Mouse (Mus musculus): Measurements from ENCODE around the gene Rab44. TPM values are rescaled to one million over a fixed set of nuclear protein-coding genes. Genes with fewer than 3 reads are reported as not detected.

The Rab44 gene
- polyA plus RNA-seq, 1 experiment = 4.9 TPM

GRCm38 (mm10) chr17:29145101-29145500 lies 31.2 kb downstream of the Rab44 start:
- 32% methylated on average over 12 of the region's 12 CpGs for WGBS
- DNase-seq (ENCODE audit: low read depth in 1 of 2, low spot score in 2 of 2) = peak in 1 of 2 experiments; percentile 39

GRCm38 (mm10) chr17:29147273-29147672 lies 33.3 kb downstream of the Rab44 start:
- H3K36me3 ChIP-seq (ENCODE audit: control insufficient read depth, insufficient read depth, low read length) = no peaks in the 10 kb centered on the region
- 51% methylated on average over 14 of the region's 14 CpGs for WGBS
- no peak overlapping the region for H3K27ac ChIP-seq (ENCODE audit: insufficient read depth, low read length)
- no peak overlapping the region for H3K4me3 ChIP-seq (ENCODE audit: extremely low read depth, insufficient read depth, insufficient read length)
- H3K4me1 ChIP-seq (ENCODE audit: control insufficient read depth, insufficient read depth, insufficient read length) = peaks cover 23% of the 10 kb centered on the region; the same call in 1 of the 2 replicates
- H3K27me3 ChIP-seq (ENCODE audit: control insufficient read depth, insufficient read depth, low read length) = no peaks in the 10 kb centered on the region
- DNase-seq (ENCODE audit: low read depth in 1 of 2, low spot score in 2 of 2) = no peak
- TF ChIP-seq POLR2A (IDR thresholded peaks at IDR 0.05; ENCODE audit: low read depth, low read length) (no peak), CTCF (IDR thresholded peaks at IDR 0.05; ENCODE audit: extremely low read depth, insufficient read depth, insufficient read length, insufficient replicate concordance) (no peak)

More at GRCm38 (mm10) chr17:29145101-29145500, 31.2 kb downstream of the Rab44 start:
- H3K36me3 ChIP-seq (ENCODE audit: control insufficient read depth, insufficient read depth, low read length) = no peaks in the 10 kb centered on the region
- no peak overlapping the region for H3K4me3 ChIP-seq (ENCODE audit: extremely low read depth, insufficient read depth, insufficient read length)
- H3K4me1 ChIP-seq (ENCODE audit: control insufficient read depth, insufficient read depth, insufficient read length) = peaks cover 23% of the 10 kb centered on the region; the same call in 1 of the 2 replicates
- H3K27ac ChIP-seq (ENCODE audit: insufficient read depth, low read length) = no peak overlapping the region
- TF ChIP-seq POLR2A (IDR thresholded peaks at IDR 0.05; ENCODE audit: low read depth, low read length) (no peak), CTCF (IDR thresholded peaks at IDR 0.05; ENCODE audit: extremely low read depth, insufficient read depth, insufficient read length, insufficient replicate concordance) (no peak)
- H3K27me3 ChIP-seq (ENCODE audit: control insufficient read depth, insufficient read depth, low read length) = no peaks in the 10 kb centered on the region

GRCm38 (mm10) chr17:29147773-29148172 lies 33.8 kb downstream of the Rab44 start:
- TF ChIP-seq CTCF (IDR thresholded peaks at IDR 0.05; ENCODE audit: extremely low read depth, insufficient read depth, insufficient read length, insufficient replicate concordance) (no peak), POLR2A (IDR thresholded peaks at IDR 0.05; ENCODE audit: low read depth, low read length) (no peak)
- H3K27ac ChIP-seq (ENCODE audit: insufficient read depth, low read length) = no peak overlapping the region
- 68% methylated on average over 6 of the region's 6 CpGs for WGBS
- peaks cover 28% of the 10 kb centered on the region; the same call in 1 of the 2 replicates for H3K4me1 ChIP-seq (ENCODE audit: control insufficient read depth, insufficient read depth, insufficient read length)
- no peaks in the 10 kb centered on the region for H3K36me3 ChIP-seq (ENCODE audit: control insufficient read depth, insufficient read depth, low read length)
- no peaks in the 10 kb centered on the region for H3K27me3 ChIP-seq (ENCODE audit: control insufficient read depth, insufficient read depth, low read length)
- no peak for DNase-seq (ENCODE audit: low read depth in 1 of 2, low spot score in 2 of 2)
- H3K4me3 ChIP-seq (ENCODE audit: extremely low read depth, insufficient read depth, insufficient read length) = no peak overlapping the region

GRCm38 (mm10) chr17:29149766-29150165 lies 35.8 kb downstream of the Rab44 start:
- peaks cover 15% of the 10 kb centered on the region; the same call in 1 of the 2 replicates for H3K4me1 ChIP-seq (ENCODE audit: control insufficient read depth, insufficient read depth, insufficient read length)
- H3K27me3 ChIP-seq (ENCODE audit: control insufficient read depth, insufficient read depth, low read length) = no peaks in the 10 kb centered on the region
- 74% methylated on average over 7 of the region's 7 CpGs for WGBS
- H3K27ac ChIP-seq (ENCODE audit: insufficient read depth, low read length) = no peak overlapping the region
- TF ChIP-seq POLR2A (IDR thresholded peaks at IDR 0.05; ENCODE audit: low read depth, low read length) (no peak), CTCF (IDR thresholded peaks at IDR 0.05; ENCODE audit: extremely low read depth, insufficient read depth, insufficient read length, insufficient replicate concordance) (no peak)
- no peak overlapping the region for H3K4me3 ChIP-seq (ENCODE audit: extremely low read depth, insufficient read depth, insufficient read length)
- DNase-seq (ENCODE audit: low read depth in 1 of 2, low spot score in 2 of 2) = no peak
- no peaks in the 10 kb centered on the region for H3K36me3 ChIP-seq (ENCODE audit: control insufficient read depth, insufficient read depth, low read length)

GRCm38 (mm10) chr17:29152547-29152946 lies 38.6 kb downstream of the Rab44 start:
- peaks cover 14% of the 10 kb centered on the region; the same call in 1 of the 2 replicates for H3K4me1 ChIP-seq (ENCODE audit: control insufficient read depth, insufficient read depth, insufficient read length)
- WGBS = 17% methylated on average over 5 of the region's 5 CpGs
- H3K27me3 ChIP-seq (ENCODE audit: control insufficient read depth, insufficient read depth, low read length) = no peaks in the 10 kb centered on the region
- H3K4me3 ChIP-seq (ENCODE audit: extremely low read depth, insufficient read depth, insufficient read length) = no peak overlapping the region
- TF ChIP-seq POLR2A (IDR thresholded peaks at IDR 0.05; ENCODE audit: low read depth, low read length) (no peak), CTCF (IDR thresholded peaks at IDR 0.05; ENCODE audit: extremely low read depth, insufficient read depth, insufficient read length, insufficient replicate concordance) (no peak)
- DNase-seq (ENCODE audit: low read depth in 1 of 2, low spot score in 2 of 2) = no peak
- H3K27ac ChIP-seq (ENCODE audit: insufficient read depth, low read length) = no peak overlapping the region
- H3K36me3 ChIP-seq (ENCODE audit: control insufficient read depth, insufficient read depth, low read length) = no peaks in the 10 kb centered on the region

- Histone ChIP-seq H3K4me3 (ENCODE audit: extremely low read depth, insufficient read depth, insufficient read length) (no peak overlapping the region), H3K27me3 (ENCODE audit: control insufficient read depth, insufficient read depth, low read length) (no peaks in the 10 kb centered on the region), H3K27ac (ENCODE audit: insufficient read depth, low read length) (no peak overlapping the region), H3K36me3 (ENCODE audit: control insufficient read depth, insufficient read depth, low read length) (no peaks in the 10 kb centered on the region), H3K4me1 (ENCODE audit: control insufficient read depth, insufficient read depth, insufficient read length) (peaks cover 14% of the 10 kb centered on the region; the same call in 1 of the 2 replicates)
- TF ChIP-seq POLR2A (IDR thresholded peaks at IDR 0.05; ENCODE audit: low read depth, low read length) (no peak), CTCF (IDR thresholded peaks at IDR 0.05; ENCODE audit: extremely low read depth, insufficient read depth, insufficient read length, insufficient replicate concordance) (no peak)
- DNase-seq (ENCODE audit: low read depth in 1 of 2, low spot score in 2 of 2) = no peak
- WGBS = 83% methylated on average over 13 of the region's 13 CpGs
These were observed 40.3 kb downstream of the Rab44 start for GRCm38 (mm10) chr17:29154247-29154646.

GRCm38 (mm10) chr17:29155355-29156135 lies 41.6 kb downstream of the Rab44 start:
- DNase-seq (ENCODE audit: low read depth in 1 of 2, low spot score in 2 of 2) = no peak
- no peak for TF ChIP-seq CTCF (IDR thresholded peaks at IDR 0.05; ENCODE audit: extremely low read depth, insufficient read depth, insufficient read length, insufficient replicate concordance)
- no peak for TF ChIP-seq POLR2A (IDR thresholded peaks at IDR 0.05; ENCODE audit: low read depth, low read length)
- Histone ChIP-seq H3K4me1 (ENCODE audit: control insufficient read depth, insufficient read depth, insufficient read length) (peaks cover 14% of the 10 kb centered on the region; the same call in 1 of the 2 replicates), H3K27me3 (ENCODE audit: control insufficient read depth, insufficient read depth, low read length) (no peaks in the 10 kb centered on the region), H3K27ac (ENCODE audit: insufficient read depth, low read length) (no peak overlapping the region), H3K36me3 (ENCODE audit: control insufficient read depth, insufficient read depth, low read length) (no peaks in the 10 kb centered on the region), H3K4me3 (ENCODE audit: extremely low read depth, insufficient read depth, insufficient read length) (no peak overlapping the region)
- WGBS = 65% methylated on average over 12 of the region's 12 CpGs

Data from spleen, adult 2 months (tissue).